Mouse (Mus musculus) thymus, adult 2 months (tissue): ENCODE measurements at regions not wholly inside any gene's neighbourhood (a gene's known extent, or its start where the extent isn't known, plus 50 kb on each side); places are given as distances from the start of the nearest gene placed in this dataset.

Source experiments
- CTCF ChIP-seq: fragments of 200-500 bp; IDR thresholded peaks from 2 replicates; pipeline ENCODE4 v1.5.1; 2012; ENCODE audit warnings: mild to moderate bottlenecking, control low read depth, low read length, moderate library complexity, borderline replicate concordance; ENCODE audit not compliant: control insufficient read depth, poor library complexity, insufficient read depth; ENCODE audit errors: extremely low read depth
- POLR2A ChIP-seq: fragments of 200-500 bp; IDR thresholded peaks from 2 replicates; pipeline ENCODE4 v1.6.1; 2012; ENCODE audit warnings: mild to moderate bottlenecking, low read length, control low read depth, moderate library complexity; ENCODE audit not compliant: control insufficient read depth, poor library complexity, insufficient read depth; ENCODE audit errors: extremely low read depth

GRCm38 (mm10) chr9:43542077-43542654 is 201.6 kb upstream of the Nectin1 start:
- TF ChIP-seq CTCF, result no peak
- no peak for TF ChIP-seq POLR2A
